Mouse (Mus musculus) left cerebral cortex, postnatal 10 days (tissue): ENCODE data around the gene Lrrc52. TPM values are rescaled to one million over a fixed set of nuclear protein-coding genes. Genes with fewer than 3 reads are reported as not detected.

Experiments
- DNase-seq, 2 experiments: peaks; one replicate each; pipeline ENCODE4 v3.0.0; 2021 to 2022; ENCODE audit warnings: low spot score in 2 of 2, mixed read lengths in 1 of 2; ENCODE audit errors: extremely low spot score in 1 of 2
- intact Hi-C: fragments of 180-260 bp; cut with DNase I; formaldehyde crosslinking; loops from one replicate; pipeline ENCODE4 v1.15.1; 2025
- total RNA-seq, 2 experiments: library from RNA; stranded (reverse); gene quantifications; 2 replicates each; pipeline ENCODE4 v1.2.3; 2021

Lrrc52 gene
- total RNA-seq, 2 experiments from 2014 or later = not detected

- intact Hi-C loops = no loop called here
- DNase-seq = no peak
Observed at GRCm38 (mm10) chr1:167438231-167438885, 28.2 kb downstream of the Lrrc52 start.

- intact Hi-C loops = no loop called here
- DNase-seq = no peak
Observed at GRCm38 (mm10) chr1:167437091-167437490, 29.5 kb downstream of the Lrrc52 start.

GRCm38 (mm10) chr1:167436186-167436975 is 30.2 kb downstream of the Lrrc52 start:
- DNase-seq = no peak

GRCm38 (mm10) chr1:167434931-167435330 is 31.6 kb downstream of the Lrrc52 start:
- no peak for DNase-seq
- intact Hi-C loops = no loop called here

More at GRCm38 (mm10) chr1:167436186-167436975, 30.2 kb downstream of the Lrrc52 start:
- intact Hi-C loops = no loop called here

GRCm38 (mm10) chr1:167430976-167431676 is 35.5 kb downstream of the Lrrc52 start:
- DNase-seq = no peak
- intact Hi-C loops = no loop called here

- intact Hi-C loops = no loop called here
- no peak for DNase-seq
Observed at GRCm38 (mm10) chr1:167426681-167427080, 39.9 kb downstream of the Lrrc52 start.

GRCm38 (mm10) chr1:167425572-167425971 is 41.0 kb downstream of the Lrrc52 start:
- intact Hi-C loops = no loop called here
- DNase-seq = no peak

- intact Hi-C loops = no loop called here
- no peak for DNase-seq
Observed at GRCm38 (mm10) chr1:167422501-167423240, 43.9 kb downstream of the Lrrc52 start.

- intact Hi-C loops = loop anchor here (1.0 to 5.0 kb wide), 2 partner anchors 222 to 502 kb away; no protein-coding TSS in a partner anchor
- DNase-seq = peak; percentile 59 to 66
Observed at GRCm38 (mm10) chr1:167414846-167415245, 51.7 kb downstream of the Lrrc52 start.

GRCm38 (mm10) chr1:167411991-167412715 is 54.4 kb downstream of the Lrrc52 start:
- DNase-seq = no peak
- intact Hi-C loops = loop anchor here (5.0 kb wide), 1 partner anchor 505 kb away; no protein-coding TSS in a partner anchor

- intact Hi-C loops = no loop called here
- DNase-seq = no peak
Observed at GRCm38 (mm10) chr1:167409601-167410000, 57.0 kb downstream of the Lrrc52 start.

- no peak for DNase-seq
- intact Hi-C loops = no loop called here
Observed at GRCm38 (mm10) chr1:167405237-167405636, 61.3 kb downstream of the Lrrc52 start.

Other genes with a start within 250 kb of the Lrrc52 start
- gene Uck2, start 181.5 kb downstream of the Lrrc52 start, total RNA-seq = 10 to 100 TPM; 76.6 to 78.0 TPM
- 10 to 100 TPM; 40.3 to 42.0 TPM for gene Tmco1, start 158.4 kb downstream of the Lrrc52 start, total RNA-seq
- 10 to 100 TPM; 22.8 to 24.4 TPM for gene Aldh9a1, start 116.8 kb downstream of the Lrrc52 start, total RNA-seq
- 100 to 1,000 TPM; 186 to 187 TPM for gene Mgst3, start 72.9 kb downstream of the Lrrc52 start, total RNA-seq
- gene Rxrg, start 131.6 kb upstream of the Lrrc52 start, total RNA-seq = 10 to 100 TPM in 1 of 2 experiments, 1 to 10 TPM in 1; 5.9 to 12.4 TPM
- not detected for gene Lmx1a, start 222.5 kb upstream of the Lrrc52 start, total RNA-seq